Mouse (Mus musculus) lung, embryonic 16.5 days (tissue): Measurements from ENCODE around the gene Prdm10. TPM values are rescaled to one million over a fixed set of nuclear protein-coding genes. Genes with fewer than 3 reads are reported as not detected.

ENCODE experiments used
- ATAC-seq: fragments of 200-750 bp; cut with Nextera tagmentation; 2 replicates; pipeline ENCODE4 v1.8.0; 2017; ENCODE audit warnings: low read depth, mild to moderate bottlenecking, moderate library complexity
- H3K27ac ChIP-seq: fragments of 300-500 bp; sonication (generic); 2 replicates; pipeline ENCODE4 v1.5.1; 2014; ENCODE audit warnings: mild to moderate bottlenecking, control low read depth, low read length
- H3K27me3 ChIP-seq: fragments of 300-500 bp; sonication (generic); 2 replicates; pipeline ENCODE4 v1.6.1; 2014; ENCODE audit warnings: low read depth, low read length, mixed read lengths; ENCODE audit not compliant: control insufficient read depth, insufficient read depth
- H3K36me3 ChIP-seq: fragments of 300-500 bp; sonication (generic); 2 replicates; pipeline ENCODE4 v1.6.1; 2014; ENCODE audit warnings: low read length; ENCODE audit not compliant: control insufficient read depth, insufficient read depth
- H3K4me1 ChIP-seq: fragments of 300-500 bp; sonication (generic); replicated peaks from 2 replicates; pipeline ENCODE4 v1.6.1; 2014; ENCODE audit warnings: low read length, mixed read lengths; ENCODE audit not compliant: control insufficient read depth, insufficient read depth
- H3K4me2 ChIP-seq: fragments of 300-500 bp; sonication (generic); 2 replicates; pipeline ENCODE4 v1.6.1; 2014; ENCODE audit warnings: low read depth, low read length, control low read depth
- H3K4me3 ChIP-seq: fragments of 300-500 bp; sonication (generic); 2 replicates; pipeline ENCODE4 v1.5.1; 2014; ENCODE audit warnings: mild to moderate bottlenecking, low read length, control low read depth
- H3K9ac ChIP-seq: fragments of 300-500 bp; sonication (generic); 2 replicates; pipeline ENCODE4 v1.6.1; 2014; ENCODE audit warnings: low read length, control low read depth
- H3K9me3 ChIP-seq: fragments of 300-500 bp; sonication (generic); 2 replicates; pipeline ENCODE4 v1.6.1; 2016; ENCODE audit warnings: low read length; ENCODE audit not compliant: control insufficient read depth
- WGBS: fragments of 180-500 bp; shearing (Covaris S2); extraction: QIAGEN DNeasy Blood & Tissue Kit; methylation state at CpG from one replicate; pipeline ENCODE4 v1.1.7; 2014; 5-methylcytosine and 5-hydroxymethylcytosine counted together
- polyA plus RNA-seq: library from polyadenylated mRNA; unstranded; fragments of >200 nt; fragmentation: Nextera tagmentation; extraction: Ambion mirVana; gene quantifications from 2 replicates; pipeline ENCODE4 v1.2.1, GENCODE M21; 2015

The Prdm10 gene
- polyA plus RNA-seq, 1 experiment from 2014 or later: 4.8 TPM

DNA sequence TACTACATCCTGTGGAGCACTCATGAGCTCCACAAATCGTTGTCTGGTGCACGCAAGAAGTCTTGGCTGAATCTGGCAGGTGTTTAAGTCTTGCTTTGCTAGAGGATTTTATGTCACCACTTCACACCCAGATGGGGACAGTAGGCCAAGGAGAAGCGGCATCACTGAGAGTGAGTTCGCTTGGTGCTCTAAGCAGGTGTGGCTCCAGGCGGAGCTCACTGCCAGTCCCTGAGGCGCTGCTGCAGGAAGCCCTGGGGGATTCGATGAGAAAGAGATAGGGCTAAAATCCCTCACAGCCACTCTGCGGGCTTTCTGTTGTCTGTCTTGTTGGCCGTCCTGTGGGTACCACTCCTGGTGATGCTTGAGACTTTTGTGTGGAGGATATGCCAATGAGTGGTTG lies 149.7 kb downstream of the Prdm10 start:
- Histone ChIP-seq H3K27ac (no peak overlapping the region), H3K4me2 (no peak overlapping the region), H3K27me3 (no peaks in the 10 kb centered on the region), H3K36me3 (no peaks in the 10 kb centered on the region), H3K9me3 (no peaks in the 10 kb centered on the region), H3K4me3 (no peak overlapping the region), H3K4me1 (no peaks in the 10 kb centered on the region), H3K9ac (no peak overlapping the region)
- ATAC-seq: no peak
- 60% methylated on average over 9 of the region's 9 CpGs for WGBS

Other genes starting within 250 kb of the Prdm10 start
- 7.1 and 7.6 TPM in 2 replicates for gene Zbtb44, start 249.9 kb upstream of the Prdm10 start, polyA plus RNA-seq
- 58.3 and 58.6 TPM in 2 replicates for gene St14, start 148.7 kb upstream of the Prdm10 start, polyA plus RNA-seq
- 506 and 518 TPM in 2 replicates for gene Aplp2, start 68.7 kb upstream of the Prdm10 start, polyA plus RNA-seq
- gene Nfrkb, start 105.7 kb downstream of the Prdm10 start, polyA plus RNA-seq: 20.8 and 21.2 TPM in 2 replicates
- 0.11 and 0.30 TPM in 2 replicates for gene Tmem45b, start 183.9 kb downstream of the Prdm10 start, polyA plus RNA-seq